Mouse (Mus musculus) ES-E14 (cell line): Measurements from ENCODE around the gene Ephb1.

Experiments
- CHD2 ChIP-seq: IDR thresholded peaks from 2 replicates; pipeline ENCODE4 v1.6.1; 2014; ENCODE audit warnings: mild to moderate bottlenecking, low read depth, low read length, inconsistent platforms
- HCFC1 ChIP-seq: IDR thresholded peaks from 2 replicates; pipeline ENCODE4 v1.6.1; 2012; ENCODE audit warnings: low read length, inconsistent platforms, borderline replicate concordance; ENCODE audit not compliant: insufficient read depth
- MAFK ChIP-seq: IDR thresholded peaks from 2 replicates; pipeline ENCODE4 v1.6.1; 2014; ENCODE audit warnings: mild to moderate bottlenecking, low read depth, low read length, inconsistent platforms; ENCODE audit not compliant: insufficient read depth
- ZC3H11A ChIP-seq: IDR thresholded peaks from 2 replicates; pipeline ENCODE4 v1.6.1; 2012; ENCODE audit warnings: low read depth, mild to moderate bottlenecking, inconsistent platforms, low read length, borderline replicate concordance
- ZNF384 ChIP-seq: IDR thresholded peaks from 2 replicates; pipeline ENCODE4 v1.6.1; 2012; ENCODE audit warnings: low read depth, low read length, inconsistent platforms

- TF ChIP-seq MAFK (no peak), ZNF384 (no peak), CHD2 (no peak), ZC3H11A (no peak), HCFC1 (no peak)
Measured at GRCm38 (mm10) chr9:102107213-102107612, 247.3 kb downstream of the Ephb1 start.
